Mouse (Mus musculus): ENCODE measurements at regions not wholly inside any gene's neighbourhood (a gene's known extent, or its start where the extent isn't known, plus 50 kb on each side); places are given as distances from the start of the nearest gene placed in this dataset.

- TF ChIP-seq POLR2A (IDR thresholded peaks at IDR 0.05; ENCODE audit: low read depth, low read length): no peak
- no peak for TF ChIP-seq CTCF (IDR thresholded peaks at IDR 0.05; ENCODE audit: borderline replicate concordance, insufficient read depth, low read length)
- Histone ChIP-seq H3K27ac (ENCODE audit: insufficient read depth, low read length) (no peak overlapping the region), H3K4me1 (ENCODE audit: control insufficient read depth, insufficient read depth, low read length) (no peaks in the 10 kb centered on the region), H3K4me3 (ENCODE audit: insufficient read depth, low read length) (no peak overlapping the region)
Observed at GRCm38 (mm10) chr3:70783142-70783541, 775.7 kb downstream of the Otol1 start.

GRCm38 (mm10) chr3:70802230-70802629 lies 794.8 kb downstream of the Otol1 start:
- no peak overlapping the region for H3K4me3 ChIP-seq (ENCODE audit: insufficient read depth, low read length)
- no peak overlapping the region for H3K27ac ChIP-seq (ENCODE audit: insufficient read depth, low read length)
- TF ChIP-seq CTCF (IDR thresholded peaks at IDR 0.05; ENCODE audit: borderline replicate concordance, insufficient read depth, low read length) (no peak), POLR2A (IDR thresholded peaks at IDR 0.05; ENCODE audit: low read depth, low read length) (no peak)
- peaks cover 7% of the 10 kb centered on the region; the same call in 1 of the 2 replicates for H3K4me1 ChIP-seq (ENCODE audit: control insufficient read depth, insufficient read depth, low read length)

- H3K27ac ChIP-seq (ENCODE audit: insufficient read depth, low read length): peak overlapping the region; percentile 93
- H3K4me3 ChIP-seq (ENCODE audit: insufficient read depth, low read length): no peak overlapping the region
- no peak for TF ChIP-seq CTCF (IDR thresholded peaks at IDR 0.05; ENCODE audit: borderline replicate concordance, insufficient read depth, low read length)
- TF ChIP-seq POLR2A (IDR thresholded peaks at IDR 0.05; ENCODE audit: low read depth, low read length): no peak
- H3K4me1 ChIP-seq (ENCODE audit: control insufficient read depth, insufficient read depth, low read length): peaks cover 7% of the 10 kb centered on the region; the same call in 1 of the 2 replicates
Observed at GRCm38 (mm10) chr3:70803411-70803810, 796.0 kb downstream of the Otol1 start.

DNA sequence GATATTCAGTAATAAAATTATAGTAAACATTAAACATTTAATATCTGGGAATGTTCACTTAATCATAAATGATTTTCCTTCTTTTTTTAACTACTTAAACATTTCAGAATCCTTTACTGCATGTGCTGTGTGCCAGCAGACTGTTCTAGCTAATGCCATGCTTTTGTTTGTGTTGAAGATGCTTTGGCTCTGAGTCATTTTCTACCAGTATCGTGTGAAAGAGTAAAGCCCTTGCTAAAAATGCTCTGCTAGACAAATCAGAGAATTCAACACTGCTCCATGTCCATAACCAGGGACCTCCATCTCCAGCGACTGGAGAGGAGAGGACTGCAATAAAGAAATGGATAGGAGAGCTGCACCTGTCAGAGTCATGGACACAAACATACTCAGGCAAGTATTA lies 796.5 kb downstream of the Otol1 start:
- peak overlapping the region; percentile 44 for H3K4me3 ChIP-seq (ENCODE audit: insufficient read depth, low read length)
- TF ChIP-seq CTCF (IDR thresholded peaks at IDR 0.05; ENCODE audit: borderline replicate concordance, insufficient read depth, low read length): no peak
- TF ChIP-seq POLR2A (IDR thresholded peaks at IDR 0.05; ENCODE audit: low read depth, low read length): no peak
- H3K4me1 ChIP-seq (ENCODE audit: control insufficient read depth, insufficient read depth, low read length): peaks cover 7% of the 10 kb centered on the region; the same call in 1 of the 2 replicates
- H3K27ac ChIP-seq (ENCODE audit: insufficient read depth, low read length): peak overlapping the region; percentile 93

- H3K4me1 ChIP-seq (ENCODE audit: control insufficient read depth, insufficient read depth, low read length): peaks cover 7% of the 10 kb centered on the region; the same call in 1 of the 2 replicates
- H3K4me3 ChIP-seq (ENCODE audit: insufficient read depth, low read length): no peak overlapping the region
- no peak for TF ChIP-seq CTCF (IDR thresholded peaks at IDR 0.05; ENCODE audit: borderline replicate concordance, insufficient read depth, low read length)
- TF ChIP-seq POLR2A (IDR thresholded peaks at IDR 0.05; ENCODE audit: low read depth, low read length): peak; percentile 35; the same call in 1 of the 2 replicates
- H3K27ac ChIP-seq (ENCODE audit: insufficient read depth, low read length): 0 out of 2 replicates have a peak overlapping the region, but pooled peaks have one; percentile 21
Observed at GRCm38 (mm10) chr3:70807170-70807569, 799.8 kb downstream of the Otol1 start.
